Mouse (Mus musculus) stomach, embryonic 14.5 days (tissue): ENCODE data around the gene Prl. TPM values are rescaled to one million over a fixed set of nuclear protein-coding genes. Genes with fewer than 3 reads are reported as not detected.
"Not testable (repeated sequence)": the region's sequence is repeated elsewhere in the genome, so short reads cannot be mapped to it uniquely, and the experiment has no call there.

Experiments
- ATAC-seq: fragments of 200-750 bp; cut with Nextera tagmentation; 2 replicates; pipeline ENCODE4 v1.8.0; 2017; ENCODE audit warnings: low read depth, moderate TSS enrichment; ENCODE audit not compliant: insufficient number of reproducible peaks, insufficient read depth, low FRiP score
- H3K27ac ChIP-seq: fragments of 300-500 bp; sonication (generic); 2 replicates; pipeline ENCODE4 v1.5.1; 2014; ENCODE audit warnings: mild to moderate bottlenecking, low read length, moderate library complexity, mixed read lengths
- H3K27me3 ChIP-seq: fragments of 300-500 bp; sonication (generic); 2 replicates; pipeline ENCODE4 v1.6.1; 2014; ENCODE audit warnings: low read length, control low read depth, mixed read lengths; ENCODE audit not compliant: control insufficient read depth, insufficient read depth
- H3K36me3 ChIP-seq: fragments of 300-500 bp; sonication (generic); 2 replicates; pipeline ENCODE4 v1.6.1; 2014; ENCODE audit warnings: mild to moderate bottlenecking, control low read depth, low read length, moderate library complexity, mixed read lengths; ENCODE audit not compliant: control insufficient read depth, insufficient read depth
- H3K4me1 ChIP-seq: fragments of 300-500 bp; sonication (generic); 2 replicates; pipeline ENCODE4 v1.6.1; 2014; ENCODE audit warnings: low read length, control low read depth, mixed read lengths; ENCODE audit not compliant: control insufficient read depth, insufficient read depth
- H3K4me2 ChIP-seq: fragments of 300-500 bp; sonication (generic); replicated peaks from 2 replicates; pipeline ENCODE4 v1.6.1; 2014; ENCODE audit warnings: low read depth, low read length, control low read depth
- H3K4me3 ChIP-seq: fragments of 300-500 bp; sonication (generic); 2 replicates; pipeline ENCODE4 v1.5.1; 2014; ENCODE audit warnings: low read depth, low read length, control low read depth
- H3K9ac ChIP-seq: fragments of 300-500 bp; sonication (generic); replicated peaks from 2 replicates; pipeline ENCODE4 v1.6.1; 2014; ENCODE audit warnings: low read depth, mild to moderate bottlenecking, control low read depth, low read length, moderate library complexity, mixed read lengths
- H3K9me3 ChIP-seq: fragments of 300-500 bp; sonication (generic); 2 replicates; pipeline ENCODE4 v1.6.1; 2016; ENCODE audit warnings: low read depth, low read length, control low read depth; ENCODE audit not compliant: control insufficient read depth
- WGBS: fragments of 180-500 bp; shearing (Covaris S2); extraction: QIAGEN DNeasy Blood & Tissue Kit; methylation state at CpG from one replicate; pipeline ENCODE4 v1.1.7; 2014; 5-methylcytosine and 5-hydroxymethylcytosine counted together
- polyA plus RNA-seq: library from polyadenylated mRNA; unstranded; fragments of >200 nt; fragmentation: Nextera tagmentation; extraction: Ambion mirVana; gene quantifications from 2 replicates; pipeline ENCODE4 v1.2.1, GENCODE M21; 2014

Prl gene
- polyA plus RNA-seq, 1 experiment from 2014 or later, result not detected

- no peak for ATAC-seq
- no peak overlapping the region for H3K4me2 ChIP-seq
- no peaks in the 10 kb centered on the region for H3K27me3 ChIP-seq
- no peaks in the 10 kb centered on the region for H3K4me1 ChIP-seq
- H3K4me3 ChIP-seq, result no peak overlapping the region
- no peaks in the 10 kb centered on the region for H3K9me3 ChIP-seq
- H3K27ac ChIP-seq, result no peak overlapping the region
- WGBS, result 69% methylated on average over 1 of the region's 1 CpGs
- no peaks in the 10 kb centered on the region for H3K36me3 ChIP-seq
- H3K9ac ChIP-seq, result no peak overlapping the region
Measured at GRCm38 (mm10) chr13:27043326-27043725, 14.0 kb upstream of the Prl start.

- Histone ChIP-seq H3K4me1 (no peaks in the 10 kb centered on the region), H3K9me3 (no peaks in the 10 kb centered on the region), H3K27ac (no peak overlapping the region), H3K9ac (no peak overlapping the region), H3K4me2 (no peak overlapping the region), H3K4me3 (no peak overlapping the region), H3K36me3 (no peaks in the 10 kb centered on the region), H3K27me3 (no peaks in the 10 kb centered on the region)
- 83% methylated on average over 7 of the region's 7 CpGs for WGBS
- no peak for ATAC-seq
Measured at GRCm38 (mm10) chr13:27059177-27059576, 1.8 kb downstream of the Prl start.

- not testable (repeated sequence) for H3K27me3 ChIP-seq, H3K4me2 ChIP-seq, H3K9ac ChIP-seq, H3K9me3 ChIP-seq, H3K4me3 ChIP-seq, H3K27ac ChIP-seq, ATAC-seq, H3K36me3 ChIP-seq, H3K4me1 ChIP-seq
- WGBS, result 90% methylated on average over 5 of the region's 5 CpGs
Measured at GRCm38 (mm10) chr13:27093890-27094289, 36.5 kb downstream of the Prl start, which contains the start of gene Prl3d1. Gene Prl3d1 (plus strand): TSS chr13:27094190.

Other genes with a start within 250 kb of the Prl start
- gene Prl3d1, start 36.6 kb downstream of the Prl start, polyA plus RNA-seq, result not detected in 2 replicates
- not detected in 2 replicates for gene Prl3d2, start 64.1 kb downstream of the Prl start, polyA plus RNA-seq
- gene Prl3d3, start 99.2 kb downstream of the Prl start, polyA plus RNA-seq, result not detected in 2 replicates
- not detected in 2 replicates for gene Prl3c1, start 139.1 kb downstream of the Prl start, polyA plus RNA-seq
- gene Prl3b1, start 184.3 kb downstream of the Prl start, polyA plus RNA-seq, result not detected in 2 replicates
- gene Prl3a1, start 201.9 kb downstream of the Prl start, polyA plus RNA-seq, result not detected in 2 replicates